Mouse (Mus musculus) macrophage (primary cell): Measurements from ENCODE around the gene Sorcs2. TPM values are rescaled to one million over a fixed set of nuclear protein-coding genes. Genes with fewer than 3 reads are reported as not detected.
"Not testable (repeated sequence)": the region's sequence is repeated elsewhere in the genome, so short reads cannot be mapped to it uniquely, and the experiment has no call there.

Source experiments
- H3K27ac ChIP-seq: fragments of 350-480 bp; formaldehyde crosslinking; 2 replicates; pipeline ENCODE4 v1.9.0; 2021
- H3K36me3 ChIP-seq: fragments of 350-480 bp; formaldehyde crosslinking; 2 replicates; pipeline ENCODE4 v1.9.0; 2021; ENCODE audit errors: inconsistent target
- H3K4me3 ChIP-seq: fragments of 350-480 bp; formaldehyde crosslinking; 2 replicates; pipeline ENCODE4 v1.9.0; 2021; ENCODE audit errors: inconsistent target
- H3K79me2 ChIP-seq: fragments of 350-480 bp; formaldehyde crosslinking; 2 replicates; pipeline ENCODE4 v1.9.0; 2021; ENCODE audit errors: inconsistent target
- WGBS: methylation state at CpG from one replicate; pipeline ENCODE4 v1.1.7; 2026; ENCODE audit warnings: inconsistent platforms; ENCODE audit not compliant: missing documents; 5-methylcytosine and 5-hydroxymethylcytosine counted together
- polyA plus RNA-seq: library from polyadenylated mRNA; stranded (reverse); fragments of 250-400 nt; gene quantifications from 3 replicates; pipeline ENCODE4 v1.2.4, GENCODE M21; 2018; ENCODE audit warnings: inconsistent platforms

Gene Sorcs2
- polyA plus RNA-seq, 1 experiment from 2014 or later = not detected

DNA sequence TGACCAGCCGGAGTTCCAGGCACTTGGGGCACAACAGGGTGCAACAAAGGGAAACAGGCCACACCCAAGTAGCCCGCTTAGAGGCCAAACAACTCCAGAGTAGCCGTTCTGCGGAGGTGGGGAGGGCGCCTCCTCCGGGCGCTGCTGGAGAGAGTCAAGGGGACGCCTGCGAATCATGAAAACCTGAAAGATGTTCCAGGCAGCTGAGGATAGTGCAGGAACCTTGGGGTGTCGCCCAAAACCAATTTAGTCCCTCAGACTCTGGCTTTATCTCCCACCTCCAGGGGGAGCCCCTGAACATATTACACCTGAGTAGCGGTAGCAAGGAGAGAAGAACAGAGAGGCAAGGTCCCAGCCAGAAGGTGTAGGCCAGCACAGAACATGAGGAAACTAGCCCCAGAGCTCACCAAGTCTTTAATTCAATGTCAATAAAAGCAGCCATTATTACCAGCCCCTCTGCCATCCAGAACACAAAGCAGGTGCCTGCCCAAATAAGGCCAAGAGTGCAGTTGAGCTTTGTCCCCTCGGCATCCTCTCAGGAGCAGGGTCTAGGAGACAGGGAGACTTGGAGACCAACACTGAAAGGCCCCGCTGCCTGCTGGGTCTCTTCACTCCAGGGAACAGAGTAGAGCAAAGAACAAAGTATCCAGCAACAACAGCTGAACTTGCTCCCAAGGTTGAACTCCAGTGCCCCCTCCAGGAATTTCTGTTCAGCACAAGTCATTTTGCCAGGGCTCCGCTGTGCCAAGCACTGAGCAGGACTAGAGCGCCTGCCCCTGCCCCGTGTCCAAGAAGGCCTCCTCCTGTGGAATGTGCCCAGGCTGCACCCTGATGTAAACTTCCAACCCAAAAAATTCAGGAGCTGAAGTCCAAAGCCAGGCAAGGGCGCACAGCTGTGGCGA is 775 bp upstream of the Sorcs2 start:
- H3K79me2 ChIP-seq = no peaks in the 10 kb centered on the region
- 28% methylated on average over 18 of the region's 18 CpGs for WGBS
- H3K4me3 ChIP-seq = no peak overlapping the region
- H3K27ac ChIP-seq = no peak overlapping the region
- no peaks in the 10 kb centered on the region for H3K36me3 ChIP-seq

DNA sequence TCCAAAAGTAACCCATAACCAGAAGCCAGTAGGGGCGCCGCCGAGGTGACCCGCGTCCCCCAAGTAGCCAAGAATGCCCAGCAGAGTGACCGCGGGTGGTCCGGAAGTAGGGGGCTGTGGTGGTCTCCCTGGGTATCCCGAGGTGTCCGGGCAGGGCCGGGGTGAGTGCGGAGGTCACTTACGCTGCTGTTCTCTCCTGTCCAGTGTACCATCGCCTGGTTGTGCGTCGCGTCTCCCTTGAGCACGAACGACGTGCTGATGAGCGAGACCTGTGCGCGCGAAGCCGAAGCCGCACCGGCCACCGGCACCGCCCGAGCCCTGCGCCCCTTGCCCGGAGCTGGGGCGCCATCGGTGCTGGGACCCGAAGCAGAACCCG is 567 bp downstream of the Sorcs2 start:
- no peak overlapping the region for H3K27ac ChIP-seq
- no peaks in the 10 kb centered on the region for H3K79me2 ChIP-seq
- 3% methylated on average over 36 of the region's 36 CpGs for whole genome bisulfite sequencing
- no peaks in the 10 kb centered on the region for H3K36me3 ChIP-seq
- H3K4me3 ChIP-seq = no peak overlapping the region

DNA sequence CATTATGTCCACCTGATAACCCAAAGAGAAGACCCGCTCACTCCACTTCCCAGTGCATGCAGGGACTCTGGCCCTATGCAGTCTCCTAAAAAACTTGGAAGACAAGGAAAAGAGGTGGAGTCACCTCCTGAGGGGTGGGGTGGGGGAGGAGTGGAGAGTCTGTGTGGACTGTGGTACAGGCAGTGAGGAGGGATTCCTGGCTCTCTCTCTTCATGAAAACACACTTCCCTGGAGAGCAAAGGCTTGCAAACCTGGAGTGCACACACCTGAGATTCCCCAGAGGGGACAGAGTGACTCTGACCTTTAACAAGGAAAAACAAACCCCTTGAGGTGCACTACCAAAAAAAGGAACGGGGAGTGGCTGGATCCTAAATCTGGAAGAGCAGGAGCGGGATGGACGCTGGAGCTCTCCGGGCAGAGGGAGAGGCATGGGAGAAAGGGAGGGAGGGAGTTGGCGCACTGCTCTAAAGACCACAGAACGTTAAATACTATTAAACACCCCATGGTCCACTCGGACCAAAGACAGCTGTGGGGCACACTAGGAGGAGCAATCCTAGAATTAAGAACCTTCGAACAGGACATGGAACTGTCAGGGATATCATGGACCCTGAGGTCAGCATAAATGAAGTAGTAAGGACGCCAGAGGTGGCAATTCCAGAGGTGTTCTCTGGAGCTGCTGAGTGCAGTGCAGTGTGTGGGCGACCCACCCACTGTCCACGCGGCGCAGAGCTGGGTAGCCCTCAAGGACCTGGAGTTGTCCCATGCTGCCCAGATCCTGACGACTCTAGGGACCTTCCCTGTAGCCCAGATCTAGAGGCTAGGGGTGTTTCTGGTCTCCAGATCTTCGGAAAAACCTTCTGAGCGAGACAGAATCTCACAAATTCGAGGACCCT is 1.2 kb downstream of the Sorcs2 start:
- no peak overlapping the region for H3K27ac ChIP-seq
- H3K4me3 ChIP-seq = no peak overlapping the region
- no peaks in the 10 kb centered on the region for H3K36me3 ChIP-seq
- no peaks in the 10 kb centered on the region for H3K79me2 ChIP-seq
- WGBS = 17% methylated on average over 18 of the region's 18 CpGs

DNA sequence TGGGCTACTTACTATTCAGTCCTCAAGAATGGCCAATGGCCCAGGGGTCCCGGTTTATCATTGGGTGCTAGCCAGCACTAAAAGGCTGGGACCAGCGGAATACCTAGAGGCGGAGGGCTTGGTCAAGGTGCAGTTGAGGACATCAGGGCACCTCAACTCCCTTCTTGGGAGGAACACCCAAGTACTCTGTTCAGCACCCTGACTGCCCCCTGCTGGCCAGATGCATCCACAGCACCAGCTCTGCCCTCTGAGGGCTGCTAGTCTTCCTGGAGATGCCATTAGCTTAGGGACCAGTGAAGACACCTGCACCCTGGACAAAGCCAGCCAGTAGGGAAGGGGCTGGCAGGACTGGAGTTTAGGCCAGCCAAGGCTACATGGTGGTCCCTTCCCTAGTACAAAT is 1.9 kb downstream of the Sorcs2 start:
- no peak overlapping the region for H3K4me3 ChIP-seq
- 68% methylated on average over 3 of the region's 3 CpGs for WGBS
- no peak overlapping the region for H3K27ac ChIP-seq
- H3K36me3 ChIP-seq = no peaks in the 10 kb centered on the region
- H3K79me2 ChIP-seq = no peaks in the 10 kb centered on the region

DNA sequence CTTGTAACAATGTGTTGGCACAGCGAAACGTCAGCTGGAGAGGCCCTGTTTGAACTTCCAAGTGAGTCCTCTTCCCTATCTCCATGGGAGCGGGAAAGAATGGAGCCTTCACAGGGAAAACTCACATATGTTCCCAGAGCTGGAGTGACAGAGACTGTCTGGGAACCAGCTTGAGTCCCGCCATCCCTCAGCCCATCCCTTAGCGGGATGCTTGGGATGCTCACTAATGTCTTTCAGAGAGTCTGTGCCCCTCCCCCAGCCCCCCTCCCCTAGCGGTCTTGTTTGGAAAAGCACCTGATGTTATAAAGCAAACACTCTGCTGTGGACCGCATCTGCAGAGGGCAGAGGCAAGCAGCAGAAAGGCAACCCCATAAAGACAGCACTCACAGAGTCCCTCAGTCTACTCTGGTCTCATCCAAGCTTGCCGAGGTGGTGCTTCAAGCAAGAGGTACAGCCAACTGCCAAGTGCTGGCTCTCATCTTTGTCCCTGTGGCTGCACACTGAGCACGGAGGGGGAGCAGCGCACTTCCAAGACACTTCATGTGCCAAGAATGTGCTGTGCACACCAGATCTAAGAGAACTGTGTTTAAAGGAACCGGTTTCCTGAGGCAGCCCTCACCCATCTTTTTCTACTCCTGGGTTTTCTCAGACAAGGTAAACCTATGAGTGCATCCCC is 3.0 kb downstream of the Sorcs2 start:
- Histone ChIP-seq H3K36me3 (no peaks in the 10 kb centered on the region), H3K27ac (no peak overlapping the region)
- 86% methylated on average over 8 of the region's 11 CpGs for WGBS

DNA sequence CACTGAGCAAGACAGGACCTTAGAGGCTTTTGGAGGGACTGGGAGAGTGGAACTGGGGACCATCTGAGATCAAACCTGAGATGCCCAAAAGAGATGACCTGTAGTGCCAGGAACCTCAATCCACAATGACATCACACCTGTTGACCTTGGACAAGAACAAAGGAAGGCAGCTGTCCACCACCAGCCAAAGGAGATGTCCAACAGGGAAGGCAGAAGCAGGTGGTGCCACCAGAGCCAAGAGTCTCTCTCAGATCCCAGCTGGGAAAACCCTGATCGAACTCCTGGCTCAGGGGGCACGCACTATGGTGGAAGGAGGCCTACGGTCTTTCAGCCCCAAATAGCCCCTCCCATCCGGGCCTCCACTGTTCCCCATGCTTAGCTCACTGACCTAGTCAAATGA is 6.2 kb downstream of the Sorcs2 start:
- Histone ChIP-seq H3K36me3 (no peaks in the 10 kb centered on the region), H3K79me2 (no peaks in the 10 kb centered on the region), H3K27ac (no peak overlapping the region), H3K4me3 (no peak overlapping the region)
- 92% methylated on average over 4 of the region's 4 CpGs for WGBS

More for the DNA sequence above, 3.0 kb downstream of the Sorcs2 start:
- no peaks in the 10 kb centered on the region for H3K79me2 ChIP-seq
- no peak overlapping the region for H3K4me3 ChIP-seq

DNA sequence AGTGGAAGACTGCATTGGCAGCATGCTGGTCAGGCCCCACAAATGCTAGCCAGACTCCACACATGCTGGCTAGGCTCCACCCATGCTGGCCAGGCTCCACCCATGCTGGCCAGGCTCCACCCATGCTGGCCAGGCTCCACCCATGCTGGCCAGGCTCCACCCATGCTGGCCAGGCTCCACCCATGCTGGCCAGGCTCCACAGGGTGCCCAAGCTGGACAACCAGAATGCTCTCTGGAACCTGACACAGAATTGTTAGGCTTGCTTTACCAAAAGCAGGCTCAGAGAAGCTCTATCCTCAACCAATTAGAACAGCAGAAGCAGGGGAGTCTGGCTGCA is 7.4 kb downstream of the Sorcs2 start:
- not testable (repeated sequence) for H3K79me2 ChIP-seq, H3K4me3 ChIP-seq, H3K27ac ChIP-seq, H3K36me3 ChIP-seq

DNA sequence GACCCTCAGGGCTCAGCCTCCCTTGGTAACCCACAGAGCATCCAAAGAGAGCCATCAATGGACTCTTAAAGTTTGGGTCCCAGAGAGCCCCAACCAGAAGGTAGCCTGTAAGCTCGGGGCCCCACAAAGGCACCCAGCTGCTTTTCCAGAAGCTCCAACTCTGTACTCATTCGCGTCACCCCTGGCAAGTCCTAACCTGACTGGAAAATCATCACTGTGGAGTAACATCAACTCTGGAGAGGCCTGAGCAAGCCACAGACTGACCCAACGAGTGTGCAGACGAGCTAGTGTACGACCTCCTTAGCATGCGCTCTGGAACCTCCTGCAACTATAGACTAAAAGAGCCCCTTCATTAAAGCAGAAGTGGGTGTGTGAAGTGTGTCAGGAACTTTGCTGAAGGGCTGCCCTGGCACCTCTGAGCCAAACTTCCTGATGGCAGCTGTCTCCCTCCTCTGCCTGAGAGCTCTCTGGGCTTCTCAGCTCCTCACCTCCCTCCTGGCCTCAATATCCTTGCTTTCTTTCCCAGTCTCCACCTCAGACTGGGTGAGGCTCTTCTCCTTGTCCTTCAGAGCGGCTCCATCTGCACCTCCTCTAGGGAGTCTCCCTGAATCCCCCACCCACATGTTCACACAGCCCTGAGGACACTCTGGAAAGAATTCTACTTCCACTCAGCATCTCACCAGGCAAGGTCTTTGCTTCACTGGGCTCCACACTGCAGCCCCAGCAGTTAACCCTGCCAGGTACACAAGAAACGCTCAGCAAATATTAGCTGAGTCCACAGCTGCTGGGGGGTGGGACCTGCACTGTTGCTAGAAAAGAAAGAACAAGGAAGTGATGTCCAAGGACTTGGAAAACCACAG is 8.0 kb downstream of the Sorcs2 start:
- Histone ChIP-seq H3K79me2 (no peaks in the 10 kb centered on the region), H3K4me3 (no peak overlapping the region), H3K27ac (no peak overlapping the region), H3K36me3 (no peaks in the 10 kb centered on the region)
- 40% methylated on average over 9 of the region's 9 CpGs for WGBS

DNA sequence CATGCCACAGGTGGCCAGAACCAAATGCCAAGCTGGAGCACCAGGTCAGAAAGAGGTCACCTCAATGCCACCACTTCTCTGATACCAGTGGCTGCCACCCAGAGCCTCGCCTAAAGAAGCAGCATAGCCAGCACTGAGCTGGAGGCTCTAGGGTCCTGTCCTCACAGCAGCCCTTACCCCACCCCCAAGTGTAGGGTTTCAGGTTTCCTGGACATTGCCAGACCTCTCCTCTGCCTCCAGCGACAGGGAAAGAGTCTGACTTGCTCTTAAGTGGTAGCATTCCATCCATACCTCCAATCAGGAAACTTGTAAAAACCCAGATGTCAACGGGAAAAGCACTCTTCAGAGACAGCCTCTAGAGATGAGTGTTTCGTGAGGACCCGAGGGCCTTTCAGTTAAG is 12.9 kb downstream of the Sorcs2 start:
- H3K27ac ChIP-seq = no peak overlapping the region
- H3K79me2 ChIP-seq = no peaks in the 10 kb centered on the region
- 89% methylated on average over 5 of the region's 5 CpGs for WGBS
- H3K36me3 ChIP-seq = no peaks in the 10 kb centered on the region
- H3K4me3 ChIP-seq = no peak overlapping the region

DNA sequence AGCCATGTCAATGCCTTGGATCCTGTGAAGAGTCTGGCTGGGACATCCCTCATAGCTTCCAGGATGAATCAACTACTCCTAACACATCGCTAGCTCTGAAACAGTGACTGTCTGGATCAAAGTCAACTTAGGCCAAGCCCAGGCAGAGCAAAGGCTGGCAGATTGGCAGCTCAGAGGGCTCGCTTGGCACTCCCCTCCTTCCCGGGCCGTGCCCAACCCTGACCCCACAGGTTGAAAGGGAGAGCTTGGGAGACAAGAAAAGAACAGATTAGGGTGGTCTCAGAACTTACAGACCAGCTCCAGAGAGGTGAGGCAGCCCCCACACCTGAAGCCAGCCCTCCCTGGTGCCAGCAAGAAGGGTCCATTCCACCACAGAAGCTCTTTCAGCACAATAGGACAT is 14.5 kb downstream of the Sorcs2 start:
- H3K4me3 ChIP-seq = no peak overlapping the region
- 90% methylated on average over 4 of the region's 4 CpGs for WGBS
- H3K36me3 ChIP-seq = no peaks in the 10 kb centered on the region
- no peaks in the 10 kb centered on the region for H3K79me2 ChIP-seq
- H3K27ac ChIP-seq = no peak overlapping the region

DNA sequence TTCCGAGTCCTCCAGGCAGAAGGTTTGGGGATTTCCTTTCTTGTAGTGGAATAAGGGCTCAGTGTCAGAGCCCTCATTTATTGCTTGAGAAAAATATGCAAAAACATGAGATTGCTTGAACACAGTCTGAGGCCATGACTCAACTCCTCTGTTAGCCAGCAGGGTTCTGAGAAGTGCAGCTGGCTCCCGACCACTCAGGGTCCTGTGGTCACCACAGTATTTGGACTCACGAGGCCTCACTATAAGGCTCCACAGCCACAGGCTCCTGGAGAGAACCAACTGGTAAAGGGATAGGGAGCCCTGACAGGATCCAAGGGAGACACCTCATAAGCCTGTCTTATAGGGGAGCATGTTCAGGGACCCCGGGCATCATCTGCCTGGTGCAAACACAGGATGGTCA is 15.2 kb downstream of the Sorcs2 start:
- no peak overlapping the region for H3K27ac ChIP-seq
- H3K79me2 ChIP-seq = no peaks in the 10 kb centered on the region
- no peak overlapping the region for H3K4me3 ChIP-seq
- WGBS = 66% methylated on average over 4 of the region's 4 CpGs
- H3K36me3 ChIP-seq = no peaks in the 10 kb centered on the region

DNA sequence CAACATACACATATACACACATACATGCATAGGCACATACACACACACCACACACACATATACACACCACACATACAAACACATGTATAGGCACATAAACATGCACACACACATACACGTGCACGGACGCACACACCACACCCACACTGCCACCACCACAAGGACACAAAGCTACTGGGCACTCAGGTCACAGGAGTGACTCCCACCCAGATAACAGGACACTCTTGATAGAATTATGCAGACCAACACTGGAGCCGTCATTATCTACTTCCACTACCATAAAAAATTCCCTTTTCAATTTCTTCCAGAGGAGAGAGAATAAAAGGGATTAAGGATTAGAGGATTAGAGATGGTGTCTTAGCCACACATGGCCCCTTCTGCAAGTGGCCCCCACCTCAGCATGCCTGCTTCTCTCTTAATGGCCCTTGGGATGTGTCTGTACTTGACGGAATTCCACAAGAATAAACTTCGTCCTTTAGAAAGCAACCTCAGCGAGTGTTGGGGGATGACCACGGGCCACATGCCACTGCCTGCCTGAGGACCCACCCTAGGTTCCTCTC is 15.7 kb downstream of the Sorcs2 start:
- WGBS = 87% methylated on average over 8 of the region's 8 CpGs
- no peaks in the 10 kb centered on the region for H3K79me2 ChIP-seq
- no peak overlapping the region for H3K4me3 ChIP-seq
- H3K36me3 ChIP-seq = no peaks in the 10 kb centered on the region
- no peak overlapping the region for H3K27ac ChIP-seq

DNA sequence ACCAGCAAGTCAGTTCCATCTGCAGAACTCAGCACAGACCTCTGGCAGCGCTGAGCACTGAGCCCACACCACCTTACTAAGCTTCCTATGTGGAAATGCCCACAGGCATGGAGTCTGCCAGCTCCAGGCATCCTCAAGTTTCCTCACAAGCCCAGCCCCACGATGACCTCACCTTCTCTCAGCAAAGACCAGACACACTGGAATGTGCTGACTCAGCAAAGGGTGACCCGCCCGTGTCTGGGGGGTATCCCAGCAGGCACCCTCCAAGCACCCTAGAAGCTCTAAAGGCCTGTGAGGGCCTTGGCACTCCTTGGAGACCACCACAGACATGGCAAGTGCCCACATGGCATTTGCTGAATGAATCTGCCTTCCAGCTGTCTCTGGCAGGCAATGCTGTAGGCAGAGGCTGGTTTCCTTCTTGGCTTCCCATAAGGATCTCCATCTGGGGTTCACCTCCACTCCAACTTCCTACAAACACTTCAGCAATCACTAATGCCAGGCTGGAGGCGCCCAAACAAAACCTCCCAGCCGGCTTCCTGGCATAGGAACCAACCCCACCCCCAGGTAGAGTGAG is 17.9 kb downstream of the Sorcs2 start:
- Histone ChIP-seq H3K36me3 (no peaks in the 10 kb centered on the region), H3K27ac (no peak overlapping the region), H3K79me2 (no peaks in the 10 kb centered on the region), H3K4me3 (no peak overlapping the region)
- WGBS = 78% methylated on average over 6 of the region's 6 CpGs

DNA sequence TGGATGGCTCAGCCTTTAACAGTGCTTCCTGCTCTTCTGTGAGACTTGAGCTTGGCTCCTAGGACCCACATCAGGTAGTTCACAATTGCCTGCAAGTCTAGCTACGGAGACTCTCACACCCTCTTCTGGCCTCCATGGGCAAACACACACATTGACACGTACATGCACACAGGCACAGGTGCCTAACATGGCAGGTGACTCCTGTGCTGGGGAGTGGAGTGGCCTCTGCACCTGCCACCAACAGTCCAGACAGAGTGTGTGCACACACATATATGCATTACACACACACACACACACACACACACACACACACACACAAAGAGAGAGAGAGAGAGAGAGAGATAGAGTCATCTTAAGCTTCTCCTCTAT is 19.6 kb downstream of the Sorcs2 start:
- Histone ChIP-seq H3K4me3 (no peak overlapping the region), H3K27ac (no peak overlapping the region), H3K79me2 (no peaks in the 10 kb centered on the region), H3K36me3 (no peaks in the 10 kb centered on the region)
- 85% methylated on average over 2 of the region's 2 CpGs for WGBS
